Mouse (Mus musculus) CD8-positive naive resting alpha-beta T cell, adult 2 months (primary cell): Measurements from ENCODE around the gene Rbbp6.

ENCODE experiments used
- DNase-seq, 2 experiments: peaks; one replicate each; pipeline ENCODE4 v3.0.0; 2022; ENCODE audit warnings: low read depth in 2 of 2, low spot score in 2 of 2

Gene Rbbp6

DNA sequence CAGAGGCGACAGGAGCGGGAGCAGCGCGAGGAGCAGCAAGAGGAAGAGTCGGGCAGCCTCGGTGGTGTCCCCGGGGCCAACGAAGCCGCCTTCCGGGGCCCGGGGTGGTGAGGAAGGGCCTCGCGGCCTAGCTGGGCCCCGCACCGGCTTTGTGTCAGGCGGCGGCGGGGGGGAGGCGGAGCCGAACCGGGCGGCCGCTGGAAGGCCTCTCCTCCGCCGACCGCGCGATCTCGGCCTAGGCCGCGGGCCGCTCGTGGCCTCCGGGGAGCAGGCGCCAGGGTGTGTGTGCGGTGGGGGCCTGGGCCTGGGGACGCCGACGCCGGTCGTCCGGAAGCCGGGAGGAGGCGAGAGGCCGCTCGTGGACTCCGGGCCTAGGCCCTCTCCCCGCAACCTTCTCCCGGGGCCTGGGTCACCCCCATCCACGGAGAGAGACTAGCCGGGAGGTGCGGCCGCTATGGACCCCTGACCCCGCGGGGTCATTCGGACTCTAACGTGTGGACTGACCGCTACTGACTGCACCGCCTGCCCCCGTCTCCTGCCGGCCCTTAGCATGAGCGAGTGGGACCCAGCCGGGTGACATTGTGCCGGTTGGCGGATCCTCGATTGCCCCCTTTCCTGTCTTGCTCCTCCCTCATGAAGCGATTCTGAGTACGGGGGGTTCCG is 4.8 kb downstream of the Rbbp6 start:
- peak; percentile 34 to 41 for DNase-seq

GRCm38 (mm10) chr7:122970864-122971420 is 5.5 kb downstream of the Rbbp6 start:
- DNase-seq: no peak

DNA sequence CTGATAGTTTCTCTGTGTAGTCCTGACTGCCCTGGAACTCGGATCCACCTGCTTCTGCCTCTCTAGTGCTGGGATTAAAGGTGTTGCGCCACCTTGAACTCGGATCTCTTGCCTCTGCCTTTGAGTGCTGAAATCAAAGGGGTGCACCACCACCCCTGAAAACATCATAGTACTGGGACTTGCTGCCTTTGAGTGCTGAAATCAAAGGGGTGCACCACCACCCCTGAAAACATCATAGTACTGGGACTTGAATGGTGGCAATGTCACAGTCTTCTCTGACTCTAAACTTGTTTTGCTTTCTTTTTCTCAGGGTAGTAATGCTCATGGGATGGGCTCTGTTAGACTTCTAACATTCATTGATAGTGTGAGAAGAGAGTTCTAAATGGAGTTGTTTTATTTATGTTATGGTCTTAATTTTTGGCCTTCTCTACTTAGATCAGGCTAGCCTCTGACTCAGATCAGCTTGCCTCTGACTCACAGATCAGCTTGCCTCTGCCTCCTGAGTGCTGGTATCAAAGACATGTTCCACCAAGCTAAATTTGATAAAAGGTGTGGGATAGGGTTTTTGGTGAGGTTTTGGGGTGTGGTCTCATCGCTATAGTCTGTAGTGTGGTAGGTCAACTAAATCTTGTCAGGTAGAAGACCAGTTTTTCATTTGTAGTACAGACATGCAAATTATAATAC is 6.7 kb downstream of the Rbbp6 start:
- DNase-seq: peak; percentile 11 to 16

DNA sequence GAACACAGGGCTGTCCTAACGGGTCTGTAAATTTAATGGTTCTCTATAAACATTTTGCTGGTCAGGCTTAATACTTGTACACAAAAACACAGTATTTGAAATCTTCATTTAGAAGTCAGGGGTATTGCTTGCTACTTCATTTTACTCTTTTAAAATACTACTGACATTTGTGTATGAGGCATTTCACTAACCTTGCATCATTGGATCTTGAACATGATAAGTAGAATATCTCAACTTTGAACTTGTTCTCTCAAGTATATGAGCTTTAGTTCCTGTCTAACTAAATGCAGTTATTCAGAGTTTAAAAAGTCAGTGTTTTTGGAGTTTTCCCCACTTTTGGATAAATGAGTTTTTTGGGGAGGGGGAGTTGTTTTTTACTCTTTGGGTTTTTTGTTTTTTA is 14.0 kb downstream of the Rbbp6 start:
- DNase-seq: no peak

DNA sequence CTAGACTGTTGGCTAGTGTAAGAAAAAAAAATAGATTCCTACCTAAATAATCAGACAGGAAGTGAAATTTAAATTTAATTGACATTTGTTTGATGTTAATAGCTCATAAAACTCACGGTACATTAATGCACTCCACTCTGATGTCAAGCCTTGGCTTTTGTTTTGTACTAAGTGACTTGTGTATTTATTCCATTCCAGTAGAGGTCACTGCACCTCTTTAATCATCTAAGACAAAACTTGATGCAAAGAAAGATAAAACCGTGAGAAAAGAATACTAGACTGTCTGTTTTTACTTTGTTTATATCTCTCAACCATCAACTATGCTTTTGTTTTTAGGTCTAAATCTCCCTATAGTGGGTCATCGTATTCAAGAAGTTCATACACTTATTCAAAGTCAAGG is 32.7 kb downstream of the Rbbp6 start:
- DNase-seq: no peak

GRCm38 (mm10) chr7:122999871-123000396 is 34.4 kb downstream of the Rbbp6 start:
- no peak for DNase-seq

DNA sequence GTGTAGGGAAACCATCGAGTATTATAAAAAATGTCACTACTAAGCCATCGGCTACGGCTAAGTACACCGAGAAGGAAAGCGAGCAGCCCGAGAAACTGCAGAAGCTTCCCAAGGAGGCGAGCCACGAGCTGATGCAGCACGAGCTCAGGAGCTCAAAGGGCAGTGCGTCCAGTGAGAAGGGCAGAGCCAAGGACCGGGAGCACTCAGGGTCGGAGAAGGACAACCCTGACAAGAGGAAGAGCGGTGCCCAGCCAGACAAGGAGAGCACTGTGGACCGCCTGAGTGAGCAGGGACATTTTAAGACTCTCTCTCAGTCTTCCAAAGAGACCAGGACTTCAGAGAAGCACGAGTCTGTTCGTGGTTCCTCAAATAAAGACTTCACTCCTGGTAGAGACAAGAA is 35.3 kb downstream of the Rbbp6 start:
- no peak for DNase-seq

DNA sequence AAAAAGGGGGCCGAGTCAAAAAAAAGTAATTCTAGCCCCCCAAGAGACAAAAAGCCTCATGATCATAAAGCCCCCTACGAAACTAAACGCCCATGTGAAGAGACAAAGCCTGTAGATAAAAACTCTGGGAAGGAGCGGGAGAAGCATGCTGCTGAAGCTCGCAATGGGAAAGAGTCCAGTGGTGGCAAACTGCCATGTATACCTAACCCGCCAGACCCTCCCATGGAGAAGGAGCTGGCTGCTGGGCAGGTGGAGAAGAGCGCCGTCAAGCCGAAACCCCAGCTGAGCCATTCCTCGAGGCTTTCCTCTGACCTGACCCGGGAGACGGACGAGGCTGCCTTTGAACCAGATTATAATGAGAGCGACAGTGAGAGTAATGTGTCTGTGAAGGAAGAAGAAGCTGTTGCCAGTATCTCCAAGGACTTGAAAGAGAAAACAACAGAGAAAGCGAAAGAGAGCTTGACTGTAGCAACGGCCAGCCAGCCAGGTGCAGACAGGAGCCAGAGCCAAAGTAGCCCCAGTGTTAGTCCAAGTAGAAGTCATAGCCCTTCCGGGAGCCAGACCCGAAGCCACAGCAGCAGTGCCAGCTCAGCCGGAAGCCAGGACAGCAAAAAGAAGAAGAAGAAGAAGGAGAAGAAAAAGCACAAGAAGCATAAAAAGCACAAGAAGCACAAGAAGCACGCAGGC is 36.0 kb downstream of the Rbbp6 start:
- DNase-seq: no peak

- no peak for DNase-seq
Measured at GRCm38 (mm10) chr7:123002028-123002410, 36.5 kb downstream of the Rbbp6 start.

- DNase-seq: no peak
Measured at GRCm38 (mm10) chr7:123003207-123003606, 37.7 kb downstream of the Rbbp6 start.

DNA sequence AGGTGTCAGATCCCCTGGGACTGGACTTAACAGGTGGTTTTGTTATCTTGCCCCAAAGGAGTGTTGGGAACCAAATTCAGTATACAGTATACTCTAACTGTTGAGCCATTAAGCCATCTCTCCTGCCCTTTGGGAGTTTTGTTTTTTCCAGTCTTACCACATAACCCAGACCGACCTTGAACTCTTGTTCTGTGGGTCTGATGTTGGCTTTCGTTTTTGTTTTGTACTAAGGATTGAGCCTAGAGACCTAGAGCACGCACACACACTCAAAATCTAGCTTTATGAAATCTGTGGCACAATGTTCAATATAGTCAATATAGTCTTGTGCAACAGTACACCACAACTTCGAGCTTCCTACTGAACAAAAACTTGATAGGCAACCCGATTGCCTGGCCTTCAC is 39.0 kb downstream of the Rbbp6 start:
- no peak for DNase-seq

GRCm38 (mm10) chr7:123006251-123006650 is 40.8 kb downstream of the Rbbp6 start:
- DNase-seq: no peak

- DNase-seq: no peak
Measured at GRCm38 (mm10) chr7:123007743-123008142, 42.3 kb downstream of the Rbbp6 start.

- DNase-seq: no peak
Measured at GRCm38 (mm10) chr7:123013466-123013865, 48.0 kb downstream of the Rbbp6 start.

- DNase-seq: no peak
Measured at GRCm38 (mm10) chr7:123014729-123015128, 49.2 kb downstream of the Rbbp6 start.

- DNase-seq: peak in 1 of 2 experiments; percentile 36
Measured at GRCm38 (mm10) chr7:123017627-123018026, 52.1 kb downstream of the Rbbp6 start.

DNA sequence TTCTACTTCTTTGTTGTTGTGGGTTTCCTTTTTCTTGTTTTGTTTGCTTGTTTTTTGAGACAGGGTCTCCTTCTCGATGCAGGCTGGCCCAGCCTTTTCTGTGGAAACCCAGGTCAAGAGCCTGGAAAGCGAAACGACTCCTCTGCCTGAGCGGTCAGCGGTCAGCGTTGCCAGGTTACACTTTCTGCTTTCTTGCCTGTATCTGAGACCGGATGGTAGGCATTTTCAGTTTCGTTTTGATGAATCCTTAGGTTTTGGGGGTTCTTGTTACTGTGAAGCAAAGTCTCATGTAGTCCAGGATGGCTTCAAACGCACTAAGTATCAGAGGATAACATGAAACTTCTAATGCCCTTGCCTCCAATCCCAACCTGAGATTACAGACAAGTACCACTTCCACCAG is 59.6 kb downstream of the Rbbp6 start:
- DNase-seq: no peak

- no peak for DNase-seq
Measured at GRCm38 (mm10) chr7:123030295-123030694, 64.8 kb downstream of the Rbbp6 start.

DNA sequence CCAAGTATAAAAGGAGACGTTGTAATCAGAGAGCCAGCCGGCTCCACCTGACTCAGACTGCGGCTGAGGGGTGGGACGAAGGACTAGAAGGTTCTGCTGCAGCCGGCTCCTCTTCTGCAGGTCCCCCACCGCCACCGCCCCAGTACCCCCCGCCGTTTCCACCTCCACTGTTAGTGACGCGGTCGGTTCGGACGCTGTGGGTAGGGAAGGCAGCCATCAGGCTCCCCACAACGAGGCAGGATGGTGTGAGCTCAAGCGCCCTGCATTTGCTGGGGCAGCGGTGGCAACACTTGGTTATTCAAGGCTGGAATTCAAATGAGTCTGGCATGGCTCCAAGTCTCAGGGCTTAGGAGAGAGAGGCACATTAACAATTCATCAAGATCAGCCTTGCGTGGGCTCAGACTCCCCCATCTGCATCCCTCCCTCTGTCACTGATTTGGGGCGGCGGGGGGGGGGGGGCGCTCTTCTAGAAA is 65.3 kb downstream of the Rbbp6 start:
- DNase-seq: peak; percentile 12 to 32

- DNase-seq: peak; percentile 5 to 23
Measured at GRCm38 (mm10) chr7:123031211-123031743, 65.8 kb downstream of the Rbbp6 start.

GRCm38 (mm10) chr7:123035314-123035713 is 69.8 kb downstream of the Rbbp6 start:
- no peak for DNase-seq
